Mouse (Mus musculus): Measurements from ENCODE around the gene Nmnat2. TPM values are rescaled to one million over a fixed set of nuclear protein-coding genes. Genes with fewer than 3 reads are reported as not detected.

The Nmnat2 gene
- total RNA-seq, 2 experiments from 2014 or later: 2.3 to 3.8 TPM

- DNase-seq: no peak
These were observed 66.3 kb downstream of the Nmnat2 start for GRCm38 (mm10) chr1:153021034-153021638.

GRCm38 (mm10) chr1:153023018-153023417 lies 68.2 kb downstream of the Nmnat2 start:
- no peak for DNase-seq

GRCm38 (mm10) chr1:153023875-153024274 lies 69.1 kb downstream of the Nmnat2 start:
- no peak for DNase-seq

GRCm38 (mm10) chr1:153024453-153024852 lies 69.7 kb downstream of the Nmnat2 start:
- no peak for DNase-seq

GRCm38 (mm10) chr1:153031345-153031744 lies 76.6 kb downstream of the Nmnat2 start:
- no peak for DNase-seq

- DNase-seq: no peak
These were observed 77.2 kb downstream of the Nmnat2 start for GRCm38 (mm10) chr1:153031954-153032353.

GRCm38 (mm10) chr1:153033145-153033908 lies 78.5 kb downstream of the Nmnat2 start:
- DNase-seq: no peak

- DNase-seq: no peak
These were observed 79.3 kb downstream of the Nmnat2 start for GRCm38 (mm10) chr1:153034064-153034463.

GRCm38 (mm10) chr1:153035328-153035944 lies 80.6 kb downstream of the Nmnat2 start:
- peak; percentile 63 for DNase-seq

- DNase-seq: no peak
These were observed 82.9 kb downstream of the Nmnat2 start for GRCm38 (mm10) chr1:153037353-153038345.

- DNase-seq: no peak
These were observed 85.3 kb downstream of the Nmnat2 start for GRCm38 (mm10) chr1:153040091-153040490.

GRCm38 (mm10) chr1:153041046-153041445 lies 86.3 kb downstream of the Nmnat2 start:
- DNase-seq: no peak

GRCm38 (mm10) chr1:153042318-153042717 lies 87.5 kb downstream of the Nmnat2 start:
- DNase-seq: no peak

- DNase-seq: no peak
These were observed 88.5 kb downstream of the Nmnat2 start for GRCm38 (mm10) chr1:153043332-153043731.

- no peak for DNase-seq
These were observed 90.6 kb downstream of the Nmnat2 start for GRCm38 (mm10) chr1:153045368-153045767.

- peak; percentile 52 for DNase-seq
These were observed 93.5 kb downstream of the Nmnat2 start for GRCm38 (mm10) chr1:153048147-153048878.

- DNase-seq: no peak
These were observed 94.7 kb downstream of the Nmnat2 start for GRCm38 (mm10) chr1:153049451-153049850.

GRCm38 (mm10) chr1:153051474-153051873 lies 96.7 kb downstream of the Nmnat2 start:
- DNase-seq: no peak

- no peak for DNase-seq
These were observed 98.8 kb downstream of the Nmnat2 start for GRCm38 (mm10) chr1:153053619-153054018.

GRCm38 (mm10) chr1:153054112-153054821 lies 99.5 kb downstream of the Nmnat2 start:
- DNase-seq: peak; percentile 41

- DNase-seq: no peak
These were observed 103.5 kb downstream of the Nmnat2 start for GRCm38 (mm10) chr1:153058290-153058689.
